Mouse (Mus musculus): ENCODE results near the gene Cdc34. TPM values are rescaled to one million over a fixed set of nuclear protein-coding genes. Genes with fewer than 3 reads are reported as not detected.

The Cdc34 gene
- 93.4 TPM for total RNA-seq (2023)

DNA sequence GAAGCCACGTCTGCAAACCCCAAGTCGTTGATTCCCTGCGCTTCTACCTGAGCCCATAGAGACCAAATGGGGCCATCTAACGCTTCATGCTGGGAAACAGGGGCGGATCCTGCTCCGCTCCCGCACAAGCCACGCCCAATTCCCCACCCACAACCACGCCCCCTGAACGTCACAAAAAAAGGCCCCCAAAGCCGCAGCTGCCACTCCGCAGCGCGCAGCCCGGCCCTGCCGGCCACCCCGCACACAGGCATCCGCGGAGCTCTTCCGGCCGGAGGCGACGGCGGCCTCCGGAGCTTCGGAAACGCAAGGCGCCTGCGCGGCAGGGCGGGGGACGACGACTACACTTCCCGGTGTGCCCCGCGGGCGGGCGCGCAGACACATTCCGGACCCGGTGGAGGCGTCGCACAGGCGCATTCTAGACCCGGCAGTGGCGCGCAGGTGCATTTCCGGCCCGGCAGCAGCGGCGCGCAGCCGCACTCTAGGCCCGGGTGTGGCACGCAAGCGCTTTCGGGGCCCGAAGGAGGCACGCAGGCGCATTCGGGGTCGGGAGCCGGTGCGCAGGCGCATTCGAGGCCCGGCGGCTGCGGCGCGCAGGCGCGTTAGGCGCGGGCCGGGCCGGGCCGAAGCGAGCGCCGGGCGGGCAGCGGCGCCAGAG is at the start of gene Cdc34:
Gene Cdc34 (plus strand): TSS at position 605 of the 655 bp plus-strand sequence.

DNA sequence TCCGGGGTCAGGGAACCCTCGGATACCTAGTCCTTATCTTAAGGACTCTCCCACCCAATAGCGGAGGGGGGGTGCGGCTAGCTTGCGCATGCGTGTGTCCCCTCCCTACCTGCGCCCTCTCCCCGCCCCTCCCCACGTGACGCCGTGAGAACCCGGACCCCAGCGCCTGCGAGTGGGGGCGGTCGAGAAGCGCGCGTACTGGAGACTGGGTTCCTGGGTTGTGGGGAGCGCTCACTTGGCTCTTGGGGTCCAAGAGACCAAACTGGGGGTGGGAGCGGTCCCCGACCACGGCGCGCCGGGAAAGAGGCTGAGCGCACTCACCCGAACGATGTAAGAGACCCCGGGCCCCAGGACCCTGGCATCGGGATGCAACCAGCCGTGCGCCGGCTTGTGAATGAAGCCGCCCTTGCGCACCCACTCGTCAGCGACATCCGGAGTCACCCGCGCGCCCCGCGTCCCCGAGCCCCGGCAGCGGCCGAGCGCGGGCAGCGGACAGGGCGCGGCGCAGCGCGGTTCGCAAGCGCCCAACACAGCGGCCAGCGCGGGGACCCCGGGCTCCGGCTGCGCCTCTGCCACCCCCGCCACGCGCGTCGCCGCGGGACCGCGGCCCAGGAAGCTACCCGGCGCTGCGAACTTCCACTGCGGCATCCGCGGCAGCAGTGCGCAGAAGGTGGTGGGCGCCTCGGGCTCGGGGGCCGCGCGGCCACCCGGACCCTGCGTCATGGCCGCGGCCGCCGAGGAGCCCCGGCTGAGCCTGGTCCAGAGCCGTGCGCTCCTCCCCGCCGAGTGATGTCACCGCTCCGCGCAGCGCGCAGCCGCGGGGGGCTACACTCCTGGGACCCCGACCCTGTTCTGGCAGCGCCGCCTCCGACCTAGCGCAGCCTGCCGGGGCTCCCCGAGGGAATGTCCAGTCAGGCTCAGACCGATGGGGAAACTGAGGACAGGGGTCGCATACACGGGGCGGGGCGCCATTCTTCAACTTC is 44.6 kb upstream of the Cdc34 start, which contains the start of gene Shc2:
Gene Shc2 (minus strand): TSS at position 791 of the 983 bp plus-strand sequence.

GRCm38 (mm10) chr10:79645711-79646110 is 36.3 kb upstream of the Cdc34 start, which contains the start of gene Odf3l2:
TSS of gene Odf3l2 (minus strand) at chr10:79645738.

DNA sequence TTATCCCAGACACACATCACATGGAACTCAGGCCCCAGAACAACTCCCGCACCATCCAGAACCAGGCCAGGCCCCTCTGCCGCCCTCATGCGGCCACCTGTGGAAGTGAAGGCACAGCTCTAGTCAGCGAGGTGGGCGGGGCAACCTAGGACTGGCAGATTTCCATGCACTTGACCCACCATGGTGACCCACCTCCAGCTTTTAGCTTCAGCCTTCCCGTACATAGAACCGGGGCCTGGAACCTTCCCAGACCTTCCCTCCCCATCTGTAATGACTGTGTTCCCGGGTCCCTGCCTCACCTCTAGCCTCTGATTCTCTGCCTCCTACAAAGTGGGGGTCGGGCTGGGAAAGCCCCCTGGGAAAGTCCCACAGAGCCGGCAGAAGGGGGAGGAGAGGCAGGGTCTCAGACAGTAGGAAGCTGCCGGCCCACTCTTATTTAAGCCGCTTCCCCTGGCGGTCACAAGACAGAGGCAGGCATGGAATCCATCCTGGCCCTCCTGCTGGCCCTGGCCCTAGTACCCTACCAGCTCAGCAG is 17.8 kb upstream of the Cdc34 start, which contains the start of gene Madcam1:
Gene Madcam1 (plus strand): TSS at position 429 of the 535 bp plus-strand sequence.

GRCm38 (mm10) chr10:79668771-79669575 is 13.0 kb upstream of the Cdc34 start, which contains the start of gene Tpgs1:
TSS of gene Tpgs1 (plus strand) at chr10:79669369.

GRCm38 (mm10) chr10:79688720-79689119 is 6.7 kb downstream of the Cdc34 start, which contains the start of gene Gzmm:
TSS of gene Gzmm (plus strand) at chr10:79689020.

GRCm38 (mm10) chr10:79704065-79704969 is 22.3 kb downstream of the Cdc34 start, which contains the start of gene Bsg:
TSS of gene Bsg (plus strand) at chr10:79704491.

DNA sequence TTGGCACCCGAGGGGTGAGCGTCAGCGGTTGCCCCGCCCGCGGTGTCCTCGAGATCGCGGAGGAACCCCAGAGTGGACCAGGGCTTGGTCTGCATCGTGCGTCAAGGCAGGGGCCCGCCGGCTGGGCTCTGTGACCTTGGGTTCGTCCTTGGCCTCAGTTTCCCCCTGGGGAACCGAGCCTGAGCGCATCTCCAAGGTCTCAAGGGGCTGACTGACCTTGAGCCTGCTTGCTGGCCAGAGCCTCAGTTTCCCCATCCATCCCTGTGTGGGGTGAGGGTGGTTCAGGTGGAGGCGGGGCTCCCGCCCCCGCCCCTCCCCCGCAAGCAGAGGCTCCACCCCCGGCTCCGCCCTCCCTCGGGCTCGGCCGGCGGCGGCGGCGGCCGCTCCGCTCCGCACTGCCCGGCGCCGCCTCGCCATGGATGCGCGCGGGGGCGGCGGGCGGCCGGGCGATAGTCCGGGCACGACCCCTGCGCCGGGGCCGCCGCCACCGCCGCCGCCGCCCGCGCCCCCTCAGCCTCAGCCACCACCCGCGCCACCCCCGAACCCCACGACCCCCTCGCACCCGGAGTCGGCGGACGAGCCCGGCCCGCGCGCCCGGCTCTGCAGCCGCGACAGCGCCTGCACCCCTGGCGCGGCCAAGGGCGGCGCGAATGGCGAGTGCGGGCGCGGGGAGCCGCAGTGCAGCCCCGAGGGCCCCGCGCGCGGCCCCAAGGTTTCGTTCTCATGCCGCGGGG is 34.4 kb downstream of the Cdc34 start, which contains the start of gene Hcn2:
Gene Hcn2 (plus strand): TSS at position 381 of the 734 bp plus-strand sequence.

Other genes starting within 250 kb of the Cdc34 start
- gene Vmn2r83, start 213.5 kb upstream of the Cdc34 start, total RNA-seq (2023), result not detected
- 1.2 TPM for gene Plpp2, start 148.4 kb upstream of the Cdc34 start, total RNA-seq (2023)
- gene Mier2, start 127.0 kb upstream of the Cdc34 start, total RNA-seq (2023), result 58.4 TPM
- gene Theg, start 94.9 kb upstream of the Cdc34 start, total RNA-seq (2023), result not detected
- gene C2cd4c, start 68.2 kb upstream of the Cdc34 start, total RNA-seq (2023), result not detected
- gene Shc2, start 44.3 kb upstream of the Cdc34 start, total RNA-seq (2023), result not detected
- gene Odf3l2, start 36.5 kb upstream of the Cdc34 start, total RNA-seq (2023), result not detected
- gene Madcam1, start 17.6 kb upstream of the Cdc34 start, total RNA-seq (2023), result not detected
- gene Tpgs1, start 12.8 kb upstream of the Cdc34 start, total RNA-seq (2023), result 22.8 TPM
- 3.2 TPM for gene Gzmm, start 6.8 kb downstream of the Cdc34 start, total RNA-seq (2023)
- gene Bsg, start 22.3 kb downstream of the Cdc34 start, total RNA-seq (2023), result 99.5 TPM
- not detected for gene Hcn2, start 34.4 kb downstream of the Cdc34 start, total RNA-seq (2023)
- 69.9 TPM for gene Polrmt, start 64.4 kb downstream of the Cdc34 start, total RNA-seq (2023)
- gene Fgf22, start 72.9 kb downstream of the Cdc34 start, total RNA-seq (2023), result not detected
- 71.9 TPM for gene Rnf126, start 84.8 kb downstream of the Cdc34 start, total RNA-seq (2023)
- 1.2 TPM for gene Fstl3, start 95.1 kb downstream of the Cdc34 start, total RNA-seq (2023)
- not detected for gene Prss57, start 108.8 kb downstream of the Cdc34 start, total RNA-seq (2023)
- gene Palm, start 111.4 kb downstream of the Cdc34 start, total RNA-seq (2023), result 6.7 TPM
- not detected for gene Misp, start 138.8 kb downstream of the Cdc34 start, total RNA-seq (2023)
- 783 TPM for gene Ptbp1, start 172.2 kb downstream of the Cdc34 start, total RNA-seq (2023)
- gene Prtn3, start 192.3 kb downstream of the Cdc34 start, total RNA-seq (2023), result not detected
- 1.0 TPM for gene Plppr3, start 192.4 kb downstream of the Cdc34 start, total RNA-seq (2023)
- gene Elane, start 204.1 kb downstream of the Cdc34 start, total RNA-seq (2023), result 0.83 TPM
- gene Cfd, start 208.7 kb downstream of the Cdc34 start, total RNA-seq (2023), result not detected
- gene Med16, start 226.7 kb downstream of the Cdc34 start, total RNA-seq (2023), result 59.4 TPM
- not detected for gene Gm26602, start 228.7 kb downstream of the Cdc34 start, total RNA-seq (2023)
- 0.65 TPM for gene Kiss1r, start 234.8 kb downstream of the Cdc34 start, total RNA-seq (2023)
- 119 TPM for gene R3hdm4, start 239.0 kb downstream of the Cdc34 start, total RNA-seq (2023)
- gene Arid3a, start 244.8 kb downstream of the Cdc34 start, total RNA-seq (2023), result 8.4 TPM